ENCODE assay signal across 22 mouse cellular contexts in the genomic region with DNA sequence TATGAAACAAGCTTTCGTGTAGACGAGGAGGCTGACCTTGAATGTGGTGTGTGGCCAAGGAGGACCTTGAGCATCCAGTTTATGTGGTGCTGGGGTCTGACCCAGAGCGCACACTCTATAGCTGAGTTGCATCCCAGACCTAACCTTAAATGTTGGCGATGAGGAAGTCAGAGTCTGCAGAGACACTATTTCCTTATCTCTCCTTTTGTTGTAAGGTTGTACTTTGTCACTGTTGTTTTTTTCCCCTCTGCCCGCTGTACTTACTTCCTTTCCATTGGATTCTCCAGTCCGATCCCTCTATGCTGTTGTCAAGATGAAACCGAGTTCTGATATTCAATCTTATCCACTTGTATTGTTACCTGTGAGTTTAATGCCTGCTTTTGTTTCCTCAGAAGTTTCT. TPM values are rescaled to one million over a fixed set of nuclear protein-coding genes. Genes with fewer than 3 reads are reported as not detected.
DNase-seq lines count a peak whose midpoint lies in the region; ATAC-seq and TF ChIP-seq lines count a peak whose summit lies in the region.
"Had no signal": no experiment of that assay in that cellular context is flagged by ENCODE, and none has a peak within 500 bp of the region (broad histone marks: within the 10 kb centered on the region; RNA-seq: fewer than 3 reads in every experiment).

No protein-coding gene starts in this region.

- peak overlapping the region; percentile 24 for H3K27ac ChIP-seq in gastrocnemius, adult 2 months
- H3K27ac ChIP-seq in heart, embryonic 15.5 days: peak overlapping the region; percentile 14
- peak overlapping the region; percentile 66; the same call in 1 of the 2 replicates for H3K27ac ChIP-seq in limb, embryonic 12.5 days
- no peak overlapping the region for H3K27ac ChIP-seq in limb, embryonic 10.5 days
- H3K27ac ChIP-seq: embryonic facial prominence, embryonic 15.5 days; forebrain, embryonic 10.5 days; heart, adult 2 months; hindbrain, embryonic 10.5 days; hindbrain, embryonic 14.5 days had no signal

- no peaks in the 10 kb centered on the region for H3K9me3 ChIP-seq in heart, embryonic 15.5 days (replicated peaks)
- H3K9me3 ChIP-seq in limb, embryonic 12.5 days: no peaks in the 10 kb centered on the region
- no peaks in the 10 kb centered on the region for H3K9me3 ChIP-seq in limb, embryonic 10.5 days (replicated peaks)
- H3K9me3 ChIP-seq: embryonic facial prominence, embryonic 15.5 days; forebrain, embryonic 10.5 days; hindbrain, embryonic 10.5 days had no signal

- peaks cover 53% of the 10 kb centered on the region for H3K4me1 ChIP-seq in heart, embryonic 15.5 days (replicated peaks)
- peaks cover 68% of the 10 kb centered on the region for H3K4me1 ChIP-seq in limb, embryonic 12.5 days (replicated peaks)
- peaks cover 73% of the 10 kb centered on the region for H3K4me1 ChIP-seq in limb, embryonic 10.5 days

- DNase-seq in gastrocnemius, adult 2 months: no peak
- DNase-seq in gastrocnemius, postnatal 4 days (ENCODE audit: low spot score in 2 of 2): no peak
- no peak for DNase-seq in heart, postnatal 10 days
- DNase-seq in limb, embryonic 10.5 days (ENCODE audit: low spot score): no peak
- DNase-seq in kidney, adult 9 months: no peak
- DNase-seq: adrenal gland, adult 2 months; adrenal gland, postnatal 25 days; cerebellum, adult 18-20 months; cerebellum, postnatal 14 days; embryo, embryonic 11 days; gastrocnemius, postnatal 36 days; heart, adult 2 months; kidney, adult 11 months had no signal

- H3ac ChIP-seq in myocyte (ENCODE audit: control insufficient read depth, insufficient read length): no peak overlapping the region

- no peak for TF ChIP-seq CTCF in gastrocnemius, adult 2 months (IDR thresholded peaks at IDR 0.05)

- ATAC-seq in heart, embryonic 15.5 days (replicated peaks; ENCODE audit: insufficient number of reproducible peaks, insufficient read depth, low FRiP score, low read depth): no peak
- no peak for ATAC-seq in limb, embryonic 12.5 days (ENCODE audit: insufficient number of reproducible peaks, insufficient read depth, low FRiP score, low TSS enrichment, low read depth)
- ATAC-seq: forebrain, embryonic 14.5 days had no signal

- no peak for TF ChIP-seq POLR2A in myocyte (IDR thresholded peaks at IDR 0.05; ENCODE audit: insufficient read length, low read depth)

- intact Hi-C loops in gastrocnemius, adult 2 months (cut with DNase I): no loop called here
- intact Hi-C loops in heart, postnatal 10 days (cut with DNase I): no loop called here

- H3K4me3 ChIP-seq in gastrocnemius, adult 2 months: no peak overlapping the region
- no peak overlapping the region for H3K4me3 ChIP-seq in heart, embryonic 15.5 days
- no peak overlapping the region for H3K4me3 ChIP-seq in limb, embryonic 12.5 days (replicated peaks)
- H3K4me3 ChIP-seq in limb, embryonic 10.5 days: no peak overlapping the region
- no peak overlapping the region for H3K4me3 ChIP-seq in myocyte
- H3K4me3 ChIP-seq: embryonic facial prominence, embryonic 15.5 days; erythroblast, embryonic 14.5 days; forebrain, embryonic 10.5 days; heart, adult 2 months; hindbrain, embryonic 10.5 days had no signal

- peaks cover 97% of the 10 kb centered on the region for H3K79me2 ChIP-seq in myocyte (ENCODE audit: control insufficient read depth, insufficient read depth)

- H3K27me3 ChIP-seq in heart, embryonic 15.5 days: no peaks in the 10 kb centered on the region
- H3K27me3 ChIP-seq in limb, embryonic 12.5 days: no peaks in the 10 kb centered on the region
- no peaks in the 10 kb centered on the region for H3K27me3 ChIP-seq in limb, embryonic 10.5 days (ENCODE audit: low read depth, poor library complexity, severe bottlenecking)
- H3K27me3 ChIP-seq in myocyte (ENCODE audit: control insufficient read depth, insufficient read depth, insufficient read length): no peaks in the 10 kb centered on the region
- H3K27me3 ChIP-seq: embryonic facial prominence, embryonic 15.5 days had no signal

- H3K4me2 ChIP-seq in heart, embryonic 15.5 days: peak overlapping the region; percentile 20; the same call in 1 of the 2 replicates
- no peak overlapping the region for H3K4me2 ChIP-seq in limb, embryonic 12.5 days
- peak overlapping the region; percentile 14 for H3K4me2 ChIP-seq in myocyte (ENCODE audit: low read depth)
- H3K4me2 ChIP-seq: embryonic facial prominence, embryonic 15.5 days; hindbrain, embryonic 14.5 days had no signal

- no peaks in the 10 kb centered on the region for H3K36me3 ChIP-seq in heart, embryonic 15.5 days
- no peaks in the 10 kb centered on the region for H3K36me3 ChIP-seq in limb, embryonic 12.5 days
- H3K36me3 ChIP-seq in limb, embryonic 10.5 days: no peaks in the 10 kb centered on the region
- H3K36me3 ChIP-seq in myocyte (ENCODE audit: control insufficient read depth, insufficient read depth): no peaks in the 10 kb centered on the region
- H3K36me3 ChIP-seq: embryonic facial prominence, embryonic 15.5 days; forebrain, embryonic 10.5 days; hindbrain, embryonic 10.5 days had no signal

- H3K9ac ChIP-seq in heart, embryonic 15.5 days: no peak overlapping the region
- no peak overlapping the region for H3K9ac ChIP-seq in limb, embryonic 12.5 days (replicated peaks)
- H3K9ac ChIP-seq: embryonic facial prominence, embryonic 15.5 days; hindbrain, embryonic 14.5 days had no signal

- 61% methylated on average over 7 of the region's 7 CpGs for WGBS in heart, embryonic 15.5 days
- 89% methylated on average over 7 of the region's 7 CpGs for WGBS in limb, embryonic 12.5 days
- 90% methylated on average over 7 of the region's 7 CpGs for WGBS in limb, embryonic 10.5 days

TF ChIP-seq in myocyte, 11 proteins besides CTCF, POLR2A, EP300 and RAD21:
- TF ChIP-seq REST (IDR thresholded peaks at IDR 0.05; ENCODE audit: insufficient read depth, insufficient read length): no peak
- TF ChIP-seq SRF (IDR thresholded peaks at IDR 0.05; ENCODE audit: control insufficient read depth, insufficient read length, low read depth): no peak
- TF ChIP-seq E2F4 (IDR thresholded peaks at IDR 0.05; ENCODE audit: insufficient read depth): no peak
- TF ChIP-seq MYOG (IDR thresholded peaks at IDR 0.05; ENCODE audit: control insufficient read depth in 1 of 3, insufficient read depth in 1 of 3, insufficient read length in 2 of 3, low read depth in 2 of 3): no peak
- no peak for TF ChIP-seq USF1 (IDR thresholded peaks at IDR 0.05; ENCODE audit: low read depth)
- no peak for TF ChIP-seq POLR2AphosphoS2 (IDR thresholded peaks at IDR 0.05; ENCODE audit: insufficient read length, low read depth)
- no peak for TF ChIP-seq MYOD1 (IDR thresholded peaks at IDR 0.05; ENCODE audit: control insufficient read depth in 1 of 3, insufficient read length in 2 of 3, low read depth in 2 of 3)
- TF ChIP-seq MAX (IDR thresholded peaks at IDR 0.05; ENCODE audit: low read depth): no peak
- TF ChIP-seq CEBPB (IDR thresholded peaks at IDR 0.05; ENCODE audit: insufficient read depth, poor library complexity, severe bottlenecking): no peak
- TF ChIP-seq TCF3 (IDR thresholded peaks at IDR 0.05; ENCODE audit: insufficient read length, low read depth): no peak
- TF ChIP-seq TCF12 (IDR thresholded peaks at IDR 0.05; ENCODE audit: insufficient read depth, poor library complexity, severe bottlenecking): no peak

RNA-seq across cellular contexts. Expression of a gene that starts 5.6 kb away (rescaled TPM):
- 10 to 100 TPM; 25.3 to 31.4 TPM for total RNA-seq in gastrocnemius, adult 2 months (2021)
- 100 to 1,000 TPM; 169 to 187 TPM for total RNA-seq in gastrocnemius, postnatal 4 days (2021)
- polyA plus RNA-seq in heart, embryonic 15.5 days (2015; fragmentation: Nextera tagmentation; extraction: Ambion mirVana): 41.8 and 53.9 TPM in 2 replicates
- 10 to 100 TPM; 91.3 to 92.8 TPM for total RNA-seq in heart, postnatal 10 days (2021)
- 106 and 111 TPM in 2 replicates for polyA plus RNA-seq in limb, embryonic 12.5 days (2016; fragmentation: Nextera tagmentation; extraction: Ambion mirVana)
- 54.0 and 79.4 TPM in 2 replicates for polyA plus RNA-seq in limb, embryonic 10.5 days (2016; fragmentation: Nextera tagmentation; extraction: Ambion mirVana)
- 22.3 TPM for polyA plus RNA-seq in myocyte (2012; fragmentation: generic; extraction: Trizol)

RNA-seq across cellular contexts. Expression of a gene that starts 57.5 kb away (rescaled TPM):
- 10 to 100 TPM; 18.3 to 25.6 TPM for total RNA-seq in gastrocnemius, adult 2 months (2021)
- total RNA-seq in gastrocnemius, postnatal 4 days (2021): 10 to 100 TPM; 45.7 to 50.9 TPM
- polyA plus RNA-seq in heart, embryonic 15.5 days (2015; fragmentation: Nextera tagmentation; extraction: Ambion mirVana): 22.2 and 29.9 TPM in 2 replicates
- 10 to 100 TPM; 55.2 to 58.0 TPM for total RNA-seq in heart, postnatal 10 days (2021)
- polyA plus RNA-seq in limb, embryonic 12.5 days (2016; fragmentation: Nextera tagmentation; extraction: Ambion mirVana): 19.8 and 24.1 TPM in 2 replicates
- polyA plus RNA-seq in limb, embryonic 10.5 days (2016; fragmentation: Nextera tagmentation; extraction: Ambion mirVana): 18.5 and 21.3 TPM in 2 replicates
- 9.0 TPM for polyA plus RNA-seq in myocyte (2012; fragmentation: generic; extraction: Trizol)
